Mouse (Mus musculus): ENCODE results near the gene Nsun6.

GRCm38 (mm10) chr2:14996036-14996435, 58.8 kb downstream of the Nsun6 start:
- TF ChIP-seq CTCF (IDR thresholded peaks at IDR 0.05; ENCODE audit: control insufficient read depth, insufficient read depth, insufficient read length) (no peak), USF1 (IDR thresholded peaks at IDR 0.05; ENCODE audit: low read depth) (no peak), MAX (IDR thresholded peaks at IDR 0.05) (no peak), MYOD1 (IDR thresholded peaks at IDR 0.05; ENCODE audit: control insufficient read depth, insufficient read length, low read depth) (no peak), FOSL1 (IDR thresholded peaks at IDR 0.05; ENCODE audit: insufficient read depth, low read length, poor library complexity, severe bottlenecking) (no peak), CEBPB (IDR thresholded peaks at IDR 0.05; ENCODE audit: low read depth) (no peak), MYOG (IDR thresholded peaks at IDR 0.05; ENCODE audit: control insufficient read depth, extremely low read depth, insufficient read length) (no peak)
